Mouse (Mus musculus): ENCODE data around the gene Olfr1288. TPM values are rescaled to one million over a fixed set of nuclear protein-coding genes. Genes with fewer than 3 reads are reported as not detected.

The Olfr1288 gene
- total RNA-seq (2018; cell fraction: chromatin; rRNA removed) = not detected
- total RNA-seq (2018; cell fraction: cytosol; rRNA removed) = not detected
- total RNA-seq (2018; cell fraction: nucleus; rRNA removed) = not detected
- not detected in 3 replicates for polyA plus RNA-seq (2018)

GRCm38 (mm10) chr2:111473801-111474200, at the start of gene Olfr1288:
Gene Olfr1288 (plus strand): TSS chr2:111474101.
- no peak within 1 kb of the TSS for H3K27ac ChIP-seq
- no peaks in the 10 kb centered on the region for H3K36me3 ChIP-seq (ENCODE audit: inconsistent target)
- no peak within 1 kb of the TSS for H3K4me3 ChIP-seq (ENCODE audit: inconsistent target)
- H3K79me2 ChIP-seq (ENCODE audit: inconsistent target) = no peaks in the 10 kb centered on the region
- WGBS (ENCODE audit: missing documents) = 100% methylated on average over 1 of the region's 1 CpGs

GRCm38 (mm10) chr2:111448842-111449241, 25.1 kb upstream of the Olfr1288 start, which contains the start of gene Olfr1287:
Gene Olfr1287 (plus strand): TSS chr2:111449142.
- no peaks in the 10 kb centered on the region for H3K79me2 ChIP-seq (ENCODE audit: inconsistent target)
- H3K4me3 ChIP-seq (ENCODE audit: inconsistent target) = no peak within 1 kb of the TSS
- H3K36me3 ChIP-seq (ENCODE audit: inconsistent target) = no peaks in the 10 kb centered on the region
- H3K27ac ChIP-seq = no peak within 1 kb of the TSS
- 90% methylated on average over 1 of the region's 1 CpGs for WGBS (ENCODE audit: missing documents)

- H3K4me3 ChIP-seq (ENCODE audit: inconsistent target) = no peak within 1 kb of the TSS
- WGBS (ENCODE audit: missing documents) = 71% methylated on average over 1 of the region's 1 CpGs
- no peak within 1 kb of the TSS for H3K27ac ChIP-seq
- no peaks in the 10 kb centered on the region for H3K79me2 ChIP-seq (ENCODE audit: inconsistent target)
- H3K36me3 ChIP-seq (ENCODE audit: inconsistent target) = no peaks in the 10 kb centered on the region
Measured at GRCm38 (mm10) chr2:111480519-111480918, 6.6 kb downstream of the Olfr1288 start, which contains the start of gene Olfr1289. Gene Olfr1289 (plus strand): TSS chr2:111480819.

GRCm38 (mm10) chr2:111493729-111494128, 19.8 kb downstream of the Olfr1288 start, which contains the start of gene Olfr1290:
Gene Olfr1290 (minus strand): TSS chr2:111493829.
- Histone ChIP-seq H3K4me3 (ENCODE audit: inconsistent target) (no peak within 1 kb of the TSS), H3K27ac (no peak within 1 kb of the TSS), H3K79me2 (ENCODE audit: inconsistent target) (no peaks in the 10 kb centered on the region), H3K36me3 (ENCODE audit: inconsistent target) (no peaks in the 10 kb centered on the region)
- 72% methylated on average over 5 of the region's 5 CpGs for WGBS (ENCODE audit: missing documents)

- WGBS (ENCODE audit: missing documents) = 82% methylated on average over 3 of the region's 3 CpGs
- no peaks in the 10 kb centered on the region for H3K36me3 ChIP-seq (ENCODE audit: inconsistent target)
Measured at GRCm38 (mm10) chr2:111496880-111497279, 23.0 kb downstream of the Olfr1288 start, which contains the start of gene Olfr1291-ps1. Gene Olfr1291-ps1 (plus strand): TSS chr2:111497180.

GRCm38 (mm10) chr2:111517451-111517850, 43.5 kb downstream of the Olfr1288 start:
- WGBS (ENCODE audit: missing documents) = 87% methylated on average over 10 of the region's 10 CpGs
- Histone ChIP-seq H3K4me3 (ENCODE audit: inconsistent target) (no peak overlapping the region), H3K27ac (no peak overlapping the region), H3K36me3 (ENCODE audit: inconsistent target) (no peaks in the 10 kb centered on the region), H3K79me2 (ENCODE audit: inconsistent target) (no peaks in the 10 kb centered on the region)

More at GRCm38 (mm10) chr2:111496880-111497279, 23.0 kb downstream of the Olfr1288 start, which contains the start of gene Olfr1291-ps1:
- H3K4me3 ChIP-seq (ENCODE audit: inconsistent target) = no peak within 1 kb of the TSS
- H3K27ac ChIP-seq = no peak within 1 kb of the TSS
- no peaks in the 10 kb centered on the region for H3K79me2 ChIP-seq (ENCODE audit: inconsistent target)

GRCm38 (mm10) chr2:111524903-111525302, 51.0 kb downstream of the Olfr1288 start, which contains the start of gene Olfr1293-ps:
Gene Olfr1293-ps (plus strand): TSS chr2:111525203.
- WGBS (ENCODE audit: missing documents) = 80% methylated on average over 1 of the region's 1 CpGs
- H3K36me3 ChIP-seq (ENCODE audit: inconsistent target) = no peaks in the 10 kb centered on the region
- H3K4me3 ChIP-seq (ENCODE audit: inconsistent target) = no peak within 1 kb of the TSS
- no peak within 1 kb of the TSS for H3K27ac ChIP-seq
- no peaks in the 10 kb centered on the region for H3K79me2 ChIP-seq (ENCODE audit: inconsistent target)

Other genes with a start within 250 kb of the Olfr1288 start
- gene 4930430A15Rik, start 244.5 kb upstream of the Olfr1288 start, polyA plus RNA-seq (2018) = not detected in 3 replicates
- gene Olfr1275, start 238.8 kb upstream of the Olfr1288 start, polyA plus RNA-seq (2018) = not detected in 3 replicates
- gene Olfr1276, start 219.6 kb upstream of the Olfr1288 start, polyA plus RNA-seq (2018) = not detected in 3 replicates
- gene Olfr1277, start 200.0 kb upstream of the Olfr1288 start, polyA plus RNA-seq (2018) = not detected in 3 replicates
- not detected in 3 replicates for gene Olfr1278, start 184.0 kb upstream of the Olfr1288 start, polyA plus RNA-seq (2018)
- gene Olfr1279, start 173.5 kb upstream of the Olfr1288 start, polyA plus RNA-seq (2018) = not detected in 3 replicates
- gene Olfr1280, start 160.1 kb upstream of the Olfr1288 start, polyA plus RNA-seq (2018) = not detected in 3 replicates
- gene Olfr1281, start 147.6 kb upstream of the Olfr1288 start, polyA plus RNA-seq (2018) = not detected in 3 replicates
- not detected in 3 replicates for gene Olfr1282, start 138.0 kb upstream of the Olfr1288 start, polyA plus RNA-seq (2018)
- gene Olfr1283, start 107.3 kb upstream of the Olfr1288 start, polyA plus RNA-seq (2018) = not detected in 3 replicates
- gene Olfr1284, start 98.6 kb upstream of the Olfr1288 start, polyA plus RNA-seq (2018) = not detected in 3 replicates
- not detected in 3 replicates for gene Olfr1286, start 51.0 kb upstream of the Olfr1288 start, polyA plus RNA-seq (2018)
- not detected in 3 replicates for gene Olfr1287, start 25.0 kb upstream of the Olfr1288 start, polyA plus RNA-seq (2018)
- gene Olfr1289, start 6.7 kb downstream of the Olfr1288 start, polyA plus RNA-seq (2018) = not detected in 3 replicates
- not detected in 3 replicates for gene Olfr1290, start 19.7 kb downstream of the Olfr1288 start, polyA plus RNA-seq (2018)
- gene Olfr1291-ps1, start 23.1 kb downstream of the Olfr1288 start, polyA plus RNA-seq (2018) = not detected in 3 replicates
- gene Olfr1293-ps, start 51.1 kb downstream of the Olfr1288 start, polyA plus RNA-seq (2018) = not detected in 3 replicates
- not detected in 3 replicates for gene Olfr1294, start 66.2 kb downstream of the Olfr1288 start, polyA plus RNA-seq (2018)
- not detected in 3 replicates for gene Olfr1295, start 95.6 kb downstream of the Olfr1288 start, polyA plus RNA-seq (2018)
- gene Olfr1297, start 152.4 kb downstream of the Olfr1288 start, polyA plus RNA-seq (2018) = not detected in 3 replicates
- not detected in 3 replicates for gene Olfr1298, start 175.1 kb downstream of the Olfr1288 start, polyA plus RNA-seq (2018)
- not detected in 3 replicates for gene Olfr1299, start 187.3 kb downstream of the Olfr1288 start, polyA plus RNA-seq (2018)

Data from macrophage (primary cell).